Mouse (Mus musculus) kidney, postnatal 4 days (tissue): ENCODE measurements around the gene Ybx3.
A peak's percentile ranks its signal among the peaks of the same experiment; 100 is the strongest.

Experiments used
- DNase-seq, 2 experiments: peaks; one replicate each; pipeline ENCODE4 v3.0.0; 2021; ENCODE audit warnings: mixed read lengths in 2 of 2

Ybx3 gene

GRCm38 (mm10) chr6:131388040-131389021 lies at the start of gene Ybx3:
Gene Ybx3, minus strand, starts transcription at chr6:131388476.
- peak; percentile 88 to 93 for DNase-seq

DNA sequence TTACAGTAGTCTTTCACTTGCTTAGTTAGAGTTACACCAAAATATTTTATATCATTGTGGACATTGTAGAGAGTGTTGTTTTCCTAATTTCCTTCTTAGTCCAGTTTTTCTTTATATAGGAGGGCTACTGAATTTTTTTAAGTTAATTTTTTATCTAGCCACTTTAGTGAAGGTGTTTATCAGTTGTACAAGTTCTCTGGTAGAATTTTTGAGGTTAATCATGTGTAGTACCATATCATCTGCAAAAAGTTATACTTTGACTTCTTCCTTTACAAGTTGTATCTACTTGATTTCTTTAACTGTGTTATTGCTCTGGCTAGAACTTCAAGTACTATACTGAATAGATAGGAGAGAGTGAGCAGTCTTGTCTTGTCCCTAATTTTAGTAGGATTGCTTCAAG lies 48.4 kb upstream of the Ybx3 start:
- no peak for DNase-seq

DNA sequence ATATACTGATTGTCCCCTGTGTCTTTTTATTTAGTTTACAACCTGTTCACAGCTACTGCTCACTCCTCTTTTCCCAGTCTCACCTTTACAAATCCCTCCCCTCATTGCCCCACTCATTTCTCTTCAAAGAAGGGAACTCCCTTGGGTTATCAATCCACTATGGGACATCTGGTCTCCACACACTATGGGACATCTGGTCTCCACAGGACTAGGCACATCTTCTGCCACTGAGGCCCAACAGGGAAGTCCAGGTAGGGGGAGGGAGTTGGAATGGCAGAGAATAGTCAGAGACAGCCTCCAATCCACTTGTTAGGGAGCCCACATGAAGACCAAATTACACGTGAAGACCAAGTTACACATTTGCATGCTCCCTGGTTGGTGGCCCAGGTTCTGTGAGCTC lies 45.8 kb upstream of the Ybx3 start:
- no peak for DNase-seq

DNA sequence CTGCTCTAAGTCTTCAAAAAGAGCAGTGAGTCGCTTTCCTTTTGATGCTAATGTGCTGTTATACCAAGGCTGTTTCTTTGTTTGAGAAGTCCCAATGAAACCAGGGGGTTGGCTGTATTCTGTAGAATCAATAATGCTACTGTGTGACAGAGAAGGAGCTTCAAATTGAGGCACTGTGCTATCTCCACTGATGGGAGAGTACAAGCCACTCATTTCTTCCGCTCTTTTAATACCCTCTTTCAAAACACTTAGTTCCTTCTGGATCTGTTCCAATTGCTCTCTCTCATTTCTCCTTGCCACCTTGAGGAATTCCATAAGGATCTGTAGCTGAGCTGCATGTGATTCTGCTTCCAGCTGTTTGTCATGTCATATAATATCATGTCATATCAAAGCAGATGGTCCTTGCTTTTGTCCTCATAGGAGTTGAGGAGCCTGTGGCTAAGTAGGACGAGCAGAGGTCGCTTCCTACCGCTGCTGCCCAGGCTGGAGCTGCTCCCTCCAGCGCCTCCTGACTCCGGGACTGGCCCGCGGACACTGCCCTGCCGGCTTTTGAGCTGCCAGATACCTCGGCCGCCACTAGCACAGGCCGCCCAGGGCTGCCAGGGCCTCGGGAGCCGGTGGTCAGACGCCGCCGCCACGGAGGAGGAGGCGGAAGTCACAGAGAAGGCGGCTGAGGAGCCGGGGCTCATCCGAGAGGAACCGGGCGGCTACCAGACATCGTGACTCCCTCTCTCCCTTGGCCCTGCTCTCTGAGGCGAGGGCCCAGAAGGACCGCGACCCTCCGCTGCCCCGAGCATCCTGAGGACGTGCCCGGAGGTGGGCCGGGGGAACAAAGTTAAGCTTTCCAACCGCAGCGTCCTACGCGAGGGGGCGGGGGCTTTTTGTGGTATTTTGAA lies 45.1 kb upstream of the Ybx3 start:
- peak; percentile 37 to 57 for DNase-seq

DNA sequence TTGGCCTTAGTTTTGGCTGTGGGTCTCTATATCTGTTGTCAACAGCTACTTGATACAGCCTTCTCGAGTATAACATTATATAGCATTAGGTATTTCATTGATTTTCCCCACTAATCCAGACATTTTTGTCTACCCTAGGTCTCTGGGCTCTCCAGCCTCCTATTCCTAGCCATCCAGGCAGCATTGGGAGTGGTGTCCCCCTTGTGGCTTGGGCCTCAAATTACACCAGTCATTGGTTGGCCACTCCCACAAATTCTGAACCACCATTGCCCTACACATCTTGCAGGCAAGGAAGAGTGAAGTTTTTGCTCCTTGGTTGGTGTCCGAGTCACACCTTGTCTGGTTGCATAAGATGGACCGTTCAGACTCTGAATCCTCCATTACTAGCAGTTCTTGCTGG lies 33.3 kb upstream of the Ybx3 start:
- DNase-seq = peak; percentile 29 to 46

- DNase-seq = no peak
These were observed 31.3 kb upstream of the Ybx3 start for GRCm38 (mm10) chr6:131419614-131420013.

- DNase-seq = peak; percentile 22 to 33
These were observed 30.5 kb upstream of the Ybx3 start for GRCm38 (mm10) chr6:131418770-131419169.

DNA sequence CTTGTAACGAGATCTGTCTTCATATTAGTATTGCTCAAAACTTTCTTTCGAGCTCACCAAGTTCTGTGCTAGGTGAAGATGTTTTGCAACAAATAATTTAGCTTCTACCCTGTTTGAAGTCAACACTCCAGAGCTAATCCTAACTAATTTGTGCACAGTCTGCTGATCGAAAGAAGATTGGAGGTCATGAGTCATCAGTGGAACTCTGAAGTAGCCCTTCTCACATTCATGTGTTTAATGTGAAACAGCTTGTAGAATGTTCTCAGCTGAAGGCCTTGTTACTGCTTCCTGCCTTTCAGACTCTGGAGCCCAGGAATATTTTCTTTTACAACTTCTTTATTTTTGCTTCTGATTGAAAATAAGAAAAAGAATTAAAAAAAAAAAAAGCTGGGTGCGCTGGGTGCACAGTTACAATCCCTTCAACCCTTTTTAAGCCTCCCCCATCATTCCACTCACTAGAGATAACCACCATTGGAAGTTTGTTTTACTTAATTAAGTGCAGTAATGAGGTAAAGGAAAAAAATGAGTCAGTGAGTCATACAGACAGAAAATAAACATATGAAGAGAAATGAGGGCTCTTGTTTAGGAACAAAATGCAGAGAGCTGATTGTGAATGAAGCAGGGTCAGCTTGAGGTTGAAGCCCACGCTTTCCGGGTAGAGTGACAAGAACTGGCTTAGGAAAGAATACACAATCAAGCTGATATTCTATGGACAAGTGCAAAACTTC lies 23.0 kb upstream of the Ybx3 start:
- DNase-seq = no peak

GRCm38 (mm10) chr6:131406957-131407356 lies 18.7 kb upstream of the Ybx3 start:
- DNase-seq = peak in 1 of 2 experiments; percentile 21

- no peak for DNase-seq
These were observed 17.6 kb upstream of the Ybx3 start for GRCm38 (mm10) chr6:131405896-131406295.

DNA sequence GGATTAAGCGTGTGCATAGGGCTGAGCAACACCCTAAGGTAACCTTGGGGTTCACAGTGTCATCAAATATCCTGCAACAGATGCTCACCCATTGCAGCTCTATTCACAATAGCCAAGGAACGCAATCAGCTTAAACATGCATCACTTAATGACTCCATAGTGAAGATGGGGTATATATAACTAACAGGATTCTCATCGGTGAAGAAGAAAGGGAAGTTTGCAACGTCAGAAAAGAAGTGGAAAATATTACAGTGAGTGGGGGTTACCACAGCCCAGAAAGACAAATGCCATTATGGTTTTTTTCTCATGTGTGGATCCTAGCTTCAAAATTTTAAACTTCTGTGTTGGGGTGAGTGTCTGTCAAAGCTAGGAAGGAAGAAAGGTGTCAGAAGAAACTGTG lies 16.9 kb upstream of the Ybx3 start:
- no peak for DNase-seq

GRCm38 (mm10) chr6:131404260-131404659 lies 16.0 kb upstream of the Ybx3 start:
- DNase-seq = no peak

DNA sequence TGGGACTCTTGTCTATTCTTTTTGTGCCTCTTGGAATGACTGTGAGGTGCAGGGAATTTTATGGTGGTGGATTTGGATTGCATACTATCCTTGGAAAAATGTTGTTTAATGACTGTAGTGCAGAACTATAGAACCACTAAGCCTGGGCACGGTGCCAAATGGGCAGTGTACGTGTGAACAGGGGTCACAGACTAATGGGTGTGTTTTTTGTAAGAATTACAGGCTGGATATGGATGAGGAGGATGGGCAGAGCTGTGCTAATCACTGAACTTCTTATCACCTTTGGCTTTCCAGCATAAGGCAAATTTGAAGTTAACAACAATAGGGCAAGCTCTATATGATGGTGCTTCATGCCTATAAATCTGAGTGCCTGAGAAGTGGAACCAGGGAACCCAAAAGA lies 14.8 kb upstream of the Ybx3 start:
- DNase-seq = peak; percentile 45 to 51

DNA sequence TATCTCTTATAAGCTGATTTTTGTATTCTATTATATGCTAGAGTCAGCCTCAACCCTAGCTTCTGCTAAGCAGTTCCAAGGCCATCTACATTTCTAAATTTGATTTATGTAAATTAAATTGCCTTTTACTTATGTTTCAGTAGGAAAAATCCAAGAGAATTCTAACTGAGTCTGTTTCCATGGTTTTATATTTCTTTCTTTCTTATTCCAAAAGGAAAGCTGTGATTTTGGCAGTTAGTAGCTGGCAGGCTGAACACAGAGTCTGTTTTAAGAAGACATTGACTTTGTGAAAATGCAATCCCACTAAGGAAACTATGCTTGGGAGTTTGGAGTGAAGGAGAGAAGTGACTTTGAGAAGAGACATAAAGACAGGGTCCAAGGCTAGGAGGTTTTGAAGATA lies 14.3 kb upstream of the Ybx3 start:
- DNase-seq = no peak

DNA sequence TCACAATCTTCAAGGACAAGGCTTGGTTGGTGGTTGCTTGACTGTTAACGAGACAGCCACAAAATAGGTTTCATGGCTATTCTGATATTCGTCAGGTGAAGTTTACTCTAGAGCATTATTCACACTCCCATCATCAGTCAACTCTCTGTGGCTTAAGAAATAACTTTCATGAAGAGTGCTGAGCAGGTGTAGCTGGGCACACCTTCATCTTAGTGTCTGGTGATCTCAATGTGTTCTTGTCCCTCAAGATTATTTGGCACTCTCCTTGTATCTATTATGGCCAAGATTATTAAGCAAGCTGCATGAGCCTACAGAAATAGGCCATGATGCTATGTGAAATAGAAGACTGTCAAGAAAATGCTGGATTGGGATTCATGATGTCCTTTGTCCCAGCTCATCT lies 13.0 kb upstream of the Ybx3 start:
- no peak for DNase-seq

DNA sequence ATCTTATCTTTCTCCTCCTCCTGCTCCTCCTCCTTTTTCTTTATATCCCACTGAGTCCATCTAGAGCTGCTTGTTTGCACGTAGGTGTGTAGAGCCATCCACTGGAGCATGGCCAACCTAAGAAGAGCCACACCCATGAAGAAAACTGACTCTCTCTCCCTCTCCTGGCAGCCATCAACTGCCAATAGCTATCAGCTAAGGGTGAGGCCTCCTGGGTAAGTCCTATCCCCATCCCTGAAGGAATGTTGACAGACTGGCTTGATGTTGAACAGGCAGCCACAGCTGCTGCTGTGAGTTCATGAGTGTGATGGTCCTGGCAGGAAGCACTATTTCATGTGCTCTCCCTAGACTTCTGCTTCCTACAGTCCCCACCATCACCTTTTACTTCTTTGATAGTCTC lies 8.4 kb upstream of the Ybx3 start:
- DNase-seq = no peak

DNA sequence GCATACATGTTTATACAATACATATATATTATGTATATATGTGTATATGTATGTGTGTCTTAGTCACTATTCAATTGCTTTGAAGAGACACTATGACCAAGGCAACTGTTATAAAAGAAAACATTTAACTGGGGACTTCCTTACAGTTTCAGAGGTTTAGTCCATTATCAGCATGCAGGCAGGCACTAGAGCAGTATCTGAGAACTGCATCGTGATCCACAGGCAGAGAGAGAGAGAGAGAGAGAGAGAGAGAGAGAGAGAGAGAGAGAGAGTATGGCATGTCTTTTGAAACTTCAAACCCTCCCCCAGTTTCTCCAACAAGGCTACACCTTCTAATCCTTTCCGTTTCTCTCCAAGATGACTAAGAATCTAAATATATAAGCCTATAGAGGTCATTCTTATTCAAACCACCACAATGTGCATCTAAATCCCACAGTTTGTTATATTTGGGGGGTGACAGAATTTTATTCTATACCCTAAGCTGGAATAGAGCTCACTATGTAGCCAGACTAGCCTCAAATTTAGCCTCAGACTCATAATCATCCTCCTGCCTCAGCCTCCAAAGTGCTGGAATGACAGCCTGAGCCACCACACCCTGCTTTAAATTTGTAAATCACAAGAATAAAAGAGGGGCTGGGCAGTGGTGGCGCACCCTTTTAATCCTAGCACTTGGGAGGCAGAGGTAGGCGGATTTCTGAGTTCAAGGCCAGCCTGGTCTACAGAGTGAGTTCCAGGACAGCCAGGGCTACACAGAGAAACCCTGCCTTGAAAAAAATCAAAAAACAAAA lies 5.8 kb upstream of the Ybx3 start:
- DNase-seq = no peak

- DNase-seq = peak; percentile 58 to 69
These were observed 846 bp downstream of the Ybx3 start for GRCm38 (mm10) chr6:131387221-131388039.

- no peak for DNase-seq
These were observed 1.8 kb downstream of the Ybx3 start for GRCm38 (mm10) chr6:131386416-131387019.

DNA sequence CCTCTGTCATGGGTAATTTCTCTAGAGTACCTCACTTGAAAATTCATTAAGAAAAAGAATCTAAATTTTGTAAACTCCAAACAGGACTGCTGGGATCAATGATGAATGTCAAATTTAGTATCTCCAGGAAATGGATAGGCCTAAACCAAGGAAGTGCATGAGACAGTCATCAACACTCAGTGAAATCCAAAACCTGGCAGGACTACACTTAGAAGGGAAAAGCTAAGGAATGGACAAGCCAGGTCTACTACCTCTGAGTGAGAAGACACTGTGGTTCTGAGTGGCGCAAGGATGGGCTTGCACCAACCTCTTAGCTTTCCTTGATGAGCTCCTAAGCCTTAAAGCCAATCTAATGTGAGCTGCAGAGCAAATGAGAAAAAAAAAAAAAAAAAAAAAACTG lies 2.8 kb downstream of the Ybx3 start:
- no peak for DNase-seq
